Mouse (Mus musculus) liver, embryonic 11.5 days (tissue): ENCODE results near the gene Olfr544. TPM values are rescaled to one million over a fixed set of nuclear protein-coding genes. Genes with fewer than 3 reads are reported as not detected.

Experiments
- ATAC-seq: fragments of 200-750 bp; cut with Nextera tagmentation; replicated peaks from 2 replicates; pipeline ENCODE4 v1.8.0; 2017; ENCODE audit warnings: moderate number of reproducible peaks, mild to moderate bottlenecking, moderate TSS enrichment, moderate library complexity; ENCODE audit not compliant: low FRiP score
- DNase-seq: peaks from one replicate; pipeline ENCODE4 v3.0.0-alpha.2; 2017; ENCODE audit warnings: low spot score
- H3K27ac ChIP-seq: fragments of 300-500 bp; sonication (generic); 2 replicates; pipeline ENCODE4 v1.5.1; 2014; ENCODE audit warnings: mild to moderate bottlenecking, low read depth, low read length, control low read depth
- H3K27me3 ChIP-seq: fragments of 300-500 bp; sonication (generic); replicated peaks from 2 replicates; pipeline ENCODE4 v1.6.1; 2014; ENCODE audit warnings: low read length, mixed read lengths; ENCODE audit not compliant: control insufficient read depth, insufficient read depth
- H3K36me3 ChIP-seq: fragments of 300-500 bp; sonication (generic); 2 replicates; pipeline ENCODE4 v1.6.1; 2014; ENCODE audit warnings: mild to moderate bottlenecking, low read length, moderate library complexity, mixed read lengths; ENCODE audit not compliant: control insufficient read depth, insufficient read depth
- H3K4me1 ChIP-seq: fragments of 300-500 bp; sonication (generic); replicated peaks from 2 replicates; pipeline ENCODE4 v1.6.1; 2014; ENCODE audit warnings: low read length, mixed read lengths; ENCODE audit not compliant: control insufficient read depth, insufficient read depth
- H3K4me2 ChIP-seq: fragments of 300-500 bp; sonication (generic); 2 replicates; pipeline ENCODE4 v1.6.1; 2014; ENCODE audit warnings: mild to moderate bottlenecking, control low read depth, moderate library complexity
- H3K4me3 ChIP-seq: fragments of 300-500 bp; sonication (generic); 2 replicates; pipeline ENCODE4 v1.5.1; 2014; ENCODE audit warnings: low read depth, low read length, control low read depth
- H3K9ac ChIP-seq: fragments of 300-500 bp; sonication (generic); 2 replicates; pipeline ENCODE4 v1.6.1; 2014; ENCODE audit warnings: low read depth, low read length, control low read depth
- H3K9me3 ChIP-seq: fragments of 300-500 bp; sonication (generic); 2 replicates; pipeline ENCODE4 v1.6.1; 2016; ENCODE audit warnings: low read length, inconsistent platforms, mixed read lengths; ENCODE audit not compliant: control insufficient read depth
- WGBS: fragments of 180-500 bp; shearing (Covaris S2); extraction: QIAGEN DNeasy Blood & Tissue Kit; methylation state at CpG from one replicate; pipeline ENCODE4 v1.1.7; 2014; 5-methylcytosine and 5-hydroxymethylcytosine counted together
- polyA plus RNA-seq: library from polyadenylated mRNA; unstranded; fragments of >200 nt; fragmentation: Nextera tagmentation; extraction: Ambion mirVana; gene quantifications from 2 replicates; pipeline ENCODE4 v1.2.1, GENCODE M21; 2014

The Olfr544 gene
- polyA plus RNA-seq, 1 experiment from 2014 or later = 0.05 TPM

DNA sequence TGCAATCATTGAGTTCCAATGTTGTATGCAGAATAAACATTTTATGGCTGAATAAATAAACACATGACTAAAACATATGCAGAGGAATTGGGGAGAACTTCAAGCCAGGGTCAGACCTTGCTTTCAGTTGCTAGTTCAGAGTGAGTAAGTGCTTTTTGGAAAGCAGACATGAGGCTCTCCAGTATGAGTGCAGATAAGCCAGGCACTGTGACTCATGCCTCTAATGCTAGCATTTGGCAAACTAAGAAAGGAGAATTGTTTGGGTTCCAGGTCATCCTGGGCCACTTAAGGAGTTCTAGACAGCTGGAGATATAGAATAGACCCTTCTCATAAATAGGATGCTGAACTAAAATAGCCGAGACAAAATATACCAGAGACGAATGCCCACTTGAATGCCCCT lies 4.4 kb downstream of the Olfr544 start:
- Histone ChIP-seq H3K27ac (no peak overlapping the region), H3K4me1 (peaks cover 12% of the 10 kb centered on the region), H3K27me3 (no peaks in the 10 kb centered on the region), H3K9ac (no peak overlapping the region), H3K36me3 (no peaks in the 10 kb centered on the region), H3K9me3 (no peaks in the 10 kb centered on the region), H3K4me2 (no peak overlapping the region), H3K4me3 (no peak overlapping the region)
- DNase-seq (no peak), ATAC-seq (no peak)
- 90% methylated on average over 2 of the region's 2 CpGs for WGBS

DNA sequence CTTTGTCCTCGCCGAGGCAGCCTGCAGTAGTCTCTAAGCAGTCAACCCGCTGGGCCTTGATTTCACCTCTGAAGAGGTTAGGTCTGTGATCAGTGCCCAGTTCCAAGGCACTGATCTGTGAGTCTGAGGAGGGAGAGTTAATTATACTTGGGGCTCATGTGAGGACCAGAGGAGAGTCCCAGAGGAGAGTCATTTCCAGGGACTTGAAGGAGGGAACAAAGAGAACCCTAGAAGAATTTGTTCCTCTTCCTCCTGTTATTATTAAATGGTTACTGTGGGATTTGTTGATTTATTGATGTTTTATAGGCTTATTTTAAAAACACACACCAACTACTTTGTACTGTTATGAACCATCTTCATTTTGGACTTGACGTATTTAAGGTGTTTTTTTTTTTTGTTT lies 6.5 kb downstream of the Olfr544 start, which contains the start of gene Olfr543:
Gene Olfr543 (minus strand): TSS at position 101 of the 400 bp plus-strand sequence.
- no peaks in the 10 kb centered on the region for H3K9me3 ChIP-seq
- no peak for ATAC-seq
- H3K9ac ChIP-seq = no peak within 1 kb of the TSS
- peaks cover 10% of the 10 kb centered on the region for H3K4me1 ChIP-seq
- no peaks in the 10 kb centered on the region for H3K36me3 ChIP-seq
- no peak within 1 kb of the TSS for H3K4me2 ChIP-seq
- no peak within 1 kb of the TSS for H3K27ac ChIP-seq
- H3K4me3 ChIP-seq = no peak within 1 kb of the TSS
- no peaks in the 10 kb centered on the region for H3K27me3 ChIP-seq
- DNase-seq = no peak
- WGBS = 84% methylated on average over 4 of the region's 4 CpGs

DNA sequence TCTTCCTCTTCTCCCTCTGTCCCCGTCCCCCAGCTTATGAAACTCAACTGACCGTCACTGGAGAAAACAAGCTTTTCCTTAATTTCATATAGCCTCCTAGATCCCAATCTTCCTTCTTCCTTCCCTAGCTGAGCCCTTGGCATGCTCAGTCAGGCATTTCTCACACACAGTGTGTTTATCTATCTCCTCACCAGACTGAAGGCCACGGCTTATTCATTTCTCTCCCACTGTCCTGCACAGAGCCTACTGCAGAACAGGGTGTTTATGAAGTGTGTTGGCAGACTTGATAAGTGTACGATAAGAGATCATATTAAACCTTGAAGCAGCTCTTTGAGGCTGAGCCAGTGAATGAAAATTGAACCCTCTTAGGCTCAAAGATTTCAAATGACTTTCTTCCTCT lies 7.3 kb downstream of the Olfr544 start:
- Histone ChIP-seq H3K4me3 (no peak overlapping the region), H3K27me3 (no peaks in the 10 kb centered on the region), H3K9me3 (no peaks in the 10 kb centered on the region), H3K36me3 (no peaks in the 10 kb centered on the region), H3K4me1 (peaks cover 3% of the 10 kb centered on the region), H3K9ac (no peak overlapping the region), H3K27ac (no peak overlapping the region), H3K4me2 (no peak overlapping the region)
- WGBS = 67% methylated on average over 4 of the region's 4 CpGs
- no peak for DNase-seq
- ATAC-seq = no peak

DNA sequence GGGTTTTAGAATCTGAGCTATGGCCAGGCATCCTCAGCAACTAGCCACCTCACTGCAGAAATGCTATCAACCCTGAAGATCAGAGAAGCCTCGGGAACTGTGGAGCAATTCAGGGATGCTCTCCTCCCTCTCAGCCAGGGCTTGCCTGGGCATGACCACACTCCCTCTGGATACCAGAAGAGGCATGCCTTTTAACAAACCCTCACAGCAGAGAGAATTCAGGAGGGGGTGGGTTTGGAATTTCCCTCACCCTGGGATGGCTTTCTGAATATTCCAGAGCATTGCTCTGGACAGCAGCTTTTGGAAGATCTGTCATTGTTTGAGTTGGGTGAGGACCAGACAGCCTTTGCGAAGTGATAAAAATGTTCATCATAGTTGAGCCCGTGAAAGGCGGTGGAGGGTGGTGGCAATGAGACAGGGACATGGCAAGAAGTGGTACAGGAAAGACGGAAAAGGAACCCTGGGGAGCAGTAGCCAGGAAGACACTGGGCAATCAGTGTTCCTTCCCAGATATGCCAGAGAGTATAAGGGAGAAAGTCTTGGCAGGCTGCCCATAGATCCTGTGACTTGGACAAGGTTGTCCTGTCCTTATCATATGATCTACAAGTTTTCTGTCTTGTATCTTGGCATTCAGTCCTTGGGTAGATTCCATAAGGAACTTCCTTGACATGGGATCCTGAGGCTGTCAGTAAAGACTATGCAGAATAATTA lies 8.6 kb downstream of the Olfr544 start:
- DNase-seq (no peak), ATAC-seq (no peak)
- Histone ChIP-seq H3K4me3 (no peak overlapping the region), H3K27ac (no peak overlapping the region), H3K36me3 (no peaks in the 10 kb centered on the region), H3K4me1 (no peaks in the 10 kb centered on the region; the same call in 1 of the 2 replicates), H3K9me3 (no peaks in the 10 kb centered on the region), H3K9ac (no peak overlapping the region), H3K4me2 (no peak overlapping the region), H3K27me3 (no peaks in the 10 kb centered on the region)
- WGBS = 78% methylated on average over 5 of the region's 5 CpGs

DNA sequence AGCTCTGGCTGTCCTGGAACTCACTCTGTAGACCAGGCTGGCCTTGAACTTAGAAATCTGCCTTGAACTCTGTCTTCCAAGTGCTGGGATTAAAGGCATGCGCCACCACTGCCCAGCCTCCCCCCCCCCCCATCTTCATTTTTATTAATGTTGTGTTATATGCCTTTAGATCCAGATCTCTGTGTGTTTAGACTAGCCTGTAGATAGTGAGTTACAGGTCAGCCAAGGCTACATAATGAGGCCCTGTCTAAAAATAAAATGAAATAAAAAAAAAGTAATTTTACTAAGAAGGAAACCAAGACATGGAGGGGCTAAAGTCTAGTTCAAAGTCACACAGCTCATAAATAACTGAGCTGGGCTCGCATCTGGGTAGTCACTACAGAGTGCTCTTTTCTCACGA lies 9.2 kb downstream of the Olfr544 start:
- DNase-seq (no peak), ATAC-seq (no peak)
- Histone ChIP-seq H3K27me3 (no peaks in the 10 kb centered on the region), H3K9me3 (no peaks in the 10 kb centered on the region), H3K4me2 (no peak overlapping the region), H3K27ac (no peak overlapping the region), H3K36me3 (no peaks in the 10 kb centered on the region), H3K9ac (no peak overlapping the region), H3K4me3 (no peak overlapping the region), H3K4me1 (no peaks in the 10 kb centered on the region; the same call in 1 of the 2 replicates)
- WGBS = 76% methylated on average over 3 of the region's 3 CpGs

DNA sequence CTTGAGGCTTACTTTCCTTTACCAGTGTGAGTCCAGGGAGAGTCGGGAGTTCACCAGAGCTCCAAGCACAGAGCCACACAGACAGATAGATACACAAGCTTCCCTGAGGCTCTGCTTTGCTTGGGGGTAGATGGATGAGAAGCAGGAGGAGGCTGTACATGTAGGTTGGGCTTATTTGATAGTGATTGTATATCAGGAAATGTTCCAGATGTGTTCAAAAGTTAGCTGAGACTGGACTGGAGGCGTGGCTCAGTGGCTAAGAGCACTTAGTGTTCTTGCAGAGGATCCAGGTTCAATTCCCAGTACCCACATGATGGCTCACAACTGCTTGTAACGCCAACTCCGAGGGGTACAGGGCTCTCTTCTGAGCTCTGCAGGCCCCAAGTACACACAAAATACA lies 9.7 kb downstream of the Olfr544 start:
- H3K4me2 ChIP-seq = no peak overlapping the region
- H3K4me1 ChIP-seq = no peaks in the 10 kb centered on the region; the same call in 1 of the 2 replicates
- H3K9me3 ChIP-seq = no peaks in the 10 kb centered on the region
- no peak overlapping the region for H3K27ac ChIP-seq
- DNase-seq (no peak), ATAC-seq (peak; percentile 21; the same call in 1 of the 2 replicates)
- no peak overlapping the region for H3K4me3 ChIP-seq
- H3K27me3 ChIP-seq = no peaks in the 10 kb centered on the region
- no peaks in the 10 kb centered on the region for H3K36me3 ChIP-seq
- no peak overlapping the region for H3K9ac ChIP-seq
- WGBS = 89% methylated on average over 4 of the region's 4 CpGs

DNA sequence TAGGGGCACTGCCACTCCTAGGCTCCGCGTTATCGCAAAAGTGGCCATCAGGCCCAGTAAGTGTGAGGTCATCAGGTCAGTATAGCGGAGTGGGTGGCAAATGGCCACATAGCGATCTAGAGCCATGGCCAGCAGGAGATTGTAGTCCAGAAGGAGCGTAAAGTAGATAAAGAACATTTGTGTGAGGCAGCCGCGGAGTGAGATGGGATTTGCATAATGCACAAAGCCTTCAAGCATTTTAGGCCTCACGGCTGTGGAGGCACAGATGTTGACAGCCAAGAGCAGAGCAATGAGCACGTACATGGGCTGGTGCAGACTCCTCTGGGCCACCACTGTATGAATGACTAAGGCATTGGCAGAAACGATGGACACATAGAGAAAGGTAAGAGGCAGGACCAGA lies 10.7 kb downstream of the Olfr544 start:
- ATAC-seq = 0 out of 2 replicates have a peak, but pooled peaks have one; percentile 15
- no peaks in the 10 kb centered on the region; the same call in 1 of the 2 replicates for H3K4me1 ChIP-seq
- H3K27ac ChIP-seq = no peak overlapping the region
- WGBS = 80% methylated on average over 11 of the region's 11 CpGs
- no peak overlapping the region for H3K4me3 ChIP-seq
- no peak for DNase-seq
- H3K36me3 ChIP-seq = no peaks in the 10 kb centered on the region
- no peaks in the 10 kb centered on the region for H3K27me3 ChIP-seq
- H3K9ac ChIP-seq = no peak overlapping the region
- no peaks in the 10 kb centered on the region for H3K9me3 ChIP-seq
- no peak overlapping the region for H3K4me2 ChIP-seq

DNA sequence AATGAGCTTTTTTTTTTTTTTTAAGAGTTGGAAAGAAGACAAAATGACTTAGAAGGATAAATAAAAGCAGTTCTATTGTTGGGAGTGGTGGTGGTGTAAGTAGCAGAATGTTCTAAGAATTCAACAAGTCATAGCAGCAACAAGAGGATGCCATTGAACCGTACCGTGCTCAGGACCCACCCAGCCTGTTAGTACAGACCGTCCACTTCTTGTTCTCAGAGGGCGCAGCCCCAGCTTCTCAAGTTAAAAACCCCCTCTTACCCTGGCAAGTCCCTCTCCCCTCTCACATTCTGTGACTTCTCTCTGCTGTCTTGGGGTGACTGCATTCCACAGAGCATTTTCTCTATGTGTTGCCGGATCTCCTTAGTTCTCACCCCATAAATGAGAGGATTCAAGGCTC lies 11.5 kb downstream of the Olfr544 start:
- no peaks in the 10 kb centered on the region; the same call in 1 of the 2 replicates for H3K4me1 ChIP-seq
- H3K36me3 ChIP-seq = no peaks in the 10 kb centered on the region
- ATAC-seq = no peak
- no peak overlapping the region for H3K9ac ChIP-seq
- no peak overlapping the region for H3K27ac ChIP-seq
- H3K27me3 ChIP-seq = no peaks in the 10 kb centered on the region
- no peak overlapping the region for H3K4me2 ChIP-seq
- 92% methylated on average over 5 of the region's 5 CpGs for WGBS
- H3K9me3 ChIP-seq = no peaks in the 10 kb centered on the region
- no peak for DNase-seq
- no peak overlapping the region for H3K4me3 ChIP-seq

DNA sequence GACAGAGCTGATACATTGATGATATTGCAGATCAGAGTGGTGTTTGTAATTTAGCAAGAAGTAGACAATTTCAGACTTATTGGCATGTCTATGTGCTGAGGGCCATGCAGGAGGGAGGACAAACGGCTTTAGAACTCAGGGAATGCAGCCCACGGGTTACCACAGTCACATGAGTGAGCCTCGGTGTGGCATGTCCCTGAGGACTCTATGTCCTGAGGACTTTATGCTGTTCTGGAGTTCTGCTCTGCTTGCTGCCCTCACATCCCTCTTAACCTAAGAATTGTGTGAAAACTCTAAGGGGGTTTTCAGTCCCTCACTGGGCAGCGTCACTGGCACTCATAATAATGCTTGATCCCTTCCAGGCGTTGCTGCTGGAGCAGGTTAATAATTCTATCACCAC lies 15.4 kb downstream of the Olfr544 start:
- H3K4me3 ChIP-seq = no peak overlapping the region
- H3K9me3 ChIP-seq = no peaks in the 10 kb centered on the region
- no peaks in the 10 kb centered on the region for H3K4me1 ChIP-seq
- ATAC-seq = no peak
- peaks cover 9% of the 10 kb centered on the region for H3K36me3 ChIP-seq
- H3K27me3 ChIP-seq = no peaks in the 10 kb centered on the region
- no peak for DNase-seq
- no peak overlapping the region for H3K4me2 ChIP-seq
- WGBS = 69% methylated on average over 5 of the region's 5 CpGs
- H3K27ac ChIP-seq = no peak overlapping the region
- no peak overlapping the region for H3K9ac ChIP-seq
